ENCODE assay signal across 21 mouse cellular contexts in the genomic region with DNA sequence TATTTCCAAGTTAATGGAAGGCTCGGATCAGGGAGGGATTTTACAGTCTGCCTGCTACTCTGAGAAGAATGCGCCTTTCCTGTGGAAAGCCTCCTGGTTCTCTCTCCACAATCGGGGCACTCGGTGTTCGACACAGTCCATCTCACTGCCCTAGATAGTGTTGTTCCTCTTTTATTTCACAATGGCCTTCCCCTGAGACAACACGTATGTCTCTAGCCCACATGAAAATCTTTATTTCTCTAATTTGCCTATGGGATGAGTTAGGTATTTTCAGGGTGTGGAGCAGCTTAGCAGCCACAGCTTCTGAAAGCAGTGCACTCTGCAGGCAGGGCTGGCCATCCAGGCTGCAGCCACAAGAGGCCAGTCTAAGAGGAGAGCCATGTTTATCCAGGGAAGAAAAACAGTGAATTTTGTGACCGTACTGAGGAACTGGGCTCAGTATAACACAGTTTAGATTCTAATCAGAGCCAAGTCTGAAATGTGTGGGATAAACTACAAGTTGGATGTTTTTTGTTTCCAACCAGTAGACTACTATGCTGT. TPM values are rescaled to one million over a fixed set of nuclear protein-coding genes. Genes with fewer than 3 reads are reported as not detected.
DNase-seq lines count a peak whose midpoint lies in the region; ATAC-seq and TF ChIP-seq lines count a peak whose summit lies in the region.
"Had no signal": no experiment of that assay in that cellular context is flagged by ENCODE, and none has a peak within 500 bp of the region (broad histone marks: within the 10 kb centered on the region; RNA-seq: fewer than 3 reads in every experiment).

No protein-coding gene starts in this region.

- no peak for DNase-seq in frontal cortex, postnatal 14 days (ENCODE audit: low spot score in 2 of 2)
- no peak for DNase-seq in layer of hippocampus, adult 2 months (ENCODE audit: low spot score in 2 of 2)
- DNase-seq in layer of hippocampus, postnatal 14 days (ENCODE audit: low spot score in 2 of 2) = no peak
- peak; percentile 31 to 32 for DNase-seq in B cell, adult 2 months
- no peak for DNase-seq in ovary, adult 18-20 months (ENCODE audit: low spot score)
- no peak for DNase-seq in thymus, postnatal 36 days
- DNase-seq: cerebellum, adult 9-11 months; embryo, embryonic 11 days; gastrocnemius, postnatal 36 days; kidney, adult 11 months; liver, embryonic 13.5 days; lung, postnatal 10 days; retina, postnatal 1 day; right cerebral cortex, postnatal 4 days; thymus, adult 18-20 months had no signal

- no peak overlapping the region for H3K27ac ChIP-seq in layer of hippocampus, adult 2 months
- H3K27ac ChIP-seq: embryonic facial prominence, embryonic 15.5 days; forebrain, embryonic 10.5 days; hindbrain, embryonic 13.5 days; liver, embryonic 13.5 days had no signal

- no peak overlapping the region for H3K4me3 ChIP-seq in layer of hippocampus, adult 2 months
- H3K4me3 ChIP-seq: embryonic facial prominence, embryonic 15.5 days; forebrain, embryonic 10.5 days; hindbrain, embryonic 13.5 days; liver, embryonic 13.5 days had no signal

- TF ChIP-seq CTCF in layer of hippocampus, adult 2 months (conservative IDR thresholded peaks at IDR 0.05) = peak; percentile 57

- ATAC-seq in frontal cortex, adult (ENCODE audit: low TSS enrichment) = peak; percentile 55; the same call in 1 of the 2 replicates
- peak; percentile 63 for ATAC-seq in granulocyte monocyte progenitor cell, adult 5-6 weeks (replicated peaks; ENCODE audit: poor library complexity, severe bottlenecking)
- ATAC-seq: activated CD4-positive, CD25-positive, alpha-beta regulatory T cell, adult 4 months had no signal

RNA-seq across cellular contexts. Expression of gene Adrb1, which starts 12.1 kb away (rescaled TPM):
- total RNA-seq in layer of hippocampus, adult 2 months (2021) = 10 to 100 TPM; 17.7 to 21.4 TPM
- 10 to 100 TPM; 12.1 to 15.7 TPM for total RNA-seq in layer of hippocampus, postnatal 14 days (2021)
- total RNA-seq in granulocyte monocyte progenitor cell, adult 5-6 weeks (2014; fragmentation: Nextera tagmentation) = not detected in 2 replicates
- total RNA-seq in granulocyte monocyte progenitor cell, adult 5-6 weeks (2017) = not detected in 2 replicates

Comparison
In these comparisons a context has a peak if more than half of its experiments do, and no peak if none do; other contexts are left out.
1. DNase-seq: peak in B cell, adult 2 months (2 of 2); none in frontal cortex, postnatal 14 days (0 of 2), layer of hippocampus, adult 2 months (0 of 2), layer of hippocampus, postnatal 14 days (0 of 2), ovary, adult 18-20 months (single experiment) and thymus, postnatal 36 days (0 of 2).
2. RNA of gene Adrb1, which starts 12.1 kb away (total RNA-seq): 17.7 to 21.4 TPM in layer of hippocampus, adult 2 months and 12.1 to 15.7 TPM in layer of hippocampus, postnatal 14 days; not detected in granulocyte monocyte progenitor cell, adult 5-6 weeks; every median in the first group is over 10 times any median in the second.